Mouse (Mus musculus) heart, postnatal 25 days (tissue): ENCODE measurements around the gene Grsf1. TPM values are rescaled to one million over a fixed set of nuclear protein-coding genes. Genes with fewer than 3 reads are reported as not detected.

Experiments
- DNase-seq: peaks from one replicate; pipeline ENCODE4 v3.0.0; 2022; ENCODE audit warnings: low spot score
- intact Hi-C: fragments of 180-260 bp; cut with DNase I; formaldehyde crosslinking; loops from one replicate; pipeline ENCODE4 v1.15.1; 2025
- total RNA-seq, 2 experiments: library from RNA; stranded (reverse); gene quantifications; 2 replicates each; pipeline ENCODE4 v1.2.3; 2021

Grsf1 gene
- total RNA-seq, 2 experiments from 2014 or later: 206 to 221 TPM

DNA sequence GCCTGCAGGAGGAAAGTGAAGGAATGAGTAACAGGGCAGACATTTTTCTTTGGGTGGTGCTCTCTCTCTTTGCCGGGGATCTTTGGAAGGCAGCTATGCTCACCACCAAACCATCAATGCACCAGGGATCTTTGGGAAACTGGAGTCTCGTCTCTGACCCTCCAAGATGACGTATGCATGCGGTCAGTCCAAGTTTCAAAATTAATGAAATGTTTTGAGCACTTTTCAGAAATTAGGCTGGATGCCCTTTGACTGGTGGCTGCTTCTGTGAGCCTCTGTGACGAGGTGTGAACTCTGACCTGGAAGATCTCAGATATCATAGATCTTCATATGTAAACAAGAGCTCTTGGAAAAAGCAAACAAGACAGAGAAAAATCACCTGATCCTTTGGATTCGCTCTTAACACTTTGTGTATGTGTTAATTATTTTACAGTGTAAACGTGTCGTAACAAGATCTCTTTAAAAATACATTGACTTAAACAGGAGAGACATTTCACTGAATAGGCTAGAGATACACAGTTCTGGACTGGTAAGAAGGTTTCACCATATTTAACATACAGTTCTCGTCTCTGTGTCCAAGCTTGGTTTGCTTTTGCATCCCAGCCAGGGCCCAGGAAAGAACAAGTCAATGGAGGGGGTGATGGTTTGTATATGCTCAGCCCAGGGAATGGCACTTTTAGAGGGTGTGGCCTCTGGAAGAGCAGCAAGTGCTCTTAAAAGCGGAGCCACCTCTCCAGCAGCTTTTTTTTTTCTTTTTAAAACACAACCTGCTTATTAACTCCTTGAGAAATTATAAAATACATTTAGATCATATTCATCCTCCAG is 14.9 kb upstream of the Grsf1 start:
- DNase-seq: no peak
- intact Hi-C loops: no loop called here

DNA sequence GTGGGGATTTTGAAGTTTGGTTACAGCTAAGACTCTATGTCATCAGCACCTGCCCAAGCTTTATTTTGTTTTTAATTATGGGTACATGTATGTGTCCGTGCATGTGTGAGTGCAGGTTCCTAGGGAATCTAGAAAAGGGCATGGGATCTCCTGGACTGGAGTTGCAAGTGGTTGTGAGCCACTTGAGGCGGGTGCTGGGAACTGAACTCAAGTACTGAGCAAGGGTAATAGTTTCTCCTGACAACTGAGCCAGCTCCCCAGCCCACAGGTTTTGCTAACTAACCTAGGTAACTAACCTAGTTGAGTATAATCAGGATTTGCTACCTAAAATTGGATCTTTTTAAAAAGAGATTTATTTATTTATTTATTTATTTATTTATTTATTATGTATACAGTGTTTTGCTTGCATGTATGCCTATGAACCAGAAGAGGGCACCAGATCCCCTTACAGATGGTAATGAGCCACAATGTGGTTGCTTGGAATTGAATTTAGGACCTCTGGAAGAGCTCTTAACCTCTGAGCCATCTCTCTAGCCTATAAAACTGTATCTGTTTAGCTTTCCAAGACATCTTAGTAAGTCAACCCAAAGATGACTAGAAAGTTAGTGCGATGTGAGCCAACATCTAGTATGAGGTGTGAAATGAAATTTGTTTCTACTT is 13.4 kb upstream of the Grsf1 start:
- DNase-seq: no peak
- intact Hi-C loops: loop anchor here (2.0 kb wide), 1 partner anchor 695 kb away; no protein-coding TSS in a partner anchor

DNA sequence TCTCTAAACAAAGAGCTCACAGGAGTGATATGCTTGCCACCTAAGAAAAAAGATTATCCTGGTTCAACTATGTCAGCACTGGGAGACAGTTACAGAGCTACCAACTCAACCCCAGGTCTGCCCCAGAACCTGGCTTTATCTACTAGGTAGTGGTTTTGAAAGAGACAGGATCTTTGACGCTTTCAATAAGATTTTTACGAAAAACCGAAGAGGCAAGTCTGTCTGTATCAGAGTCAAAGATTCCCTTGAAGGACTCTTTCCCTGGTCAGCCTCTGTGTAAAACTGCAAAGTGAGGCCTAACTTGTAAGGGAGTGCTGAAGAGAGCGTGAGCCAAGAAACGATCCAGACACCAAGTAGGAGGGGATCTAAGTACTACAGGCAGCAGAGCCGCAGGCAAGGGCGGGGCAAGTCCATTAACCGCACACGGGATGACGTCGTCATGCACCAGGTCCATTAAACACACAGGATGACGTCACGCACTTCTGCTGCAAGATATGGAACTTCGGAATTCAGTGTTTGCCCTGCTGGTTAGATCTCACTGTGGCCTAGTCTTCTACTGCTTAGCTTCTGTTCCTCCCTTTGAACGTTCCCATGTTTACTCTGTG is 12.7 kb upstream of the Grsf1 start:
- intact Hi-C loops: loop anchor here (2.0 kb wide), 1 partner anchor 696 kb away; no protein-coding TSS in a partner anchor
- no peak for DNase-seq

DNA sequence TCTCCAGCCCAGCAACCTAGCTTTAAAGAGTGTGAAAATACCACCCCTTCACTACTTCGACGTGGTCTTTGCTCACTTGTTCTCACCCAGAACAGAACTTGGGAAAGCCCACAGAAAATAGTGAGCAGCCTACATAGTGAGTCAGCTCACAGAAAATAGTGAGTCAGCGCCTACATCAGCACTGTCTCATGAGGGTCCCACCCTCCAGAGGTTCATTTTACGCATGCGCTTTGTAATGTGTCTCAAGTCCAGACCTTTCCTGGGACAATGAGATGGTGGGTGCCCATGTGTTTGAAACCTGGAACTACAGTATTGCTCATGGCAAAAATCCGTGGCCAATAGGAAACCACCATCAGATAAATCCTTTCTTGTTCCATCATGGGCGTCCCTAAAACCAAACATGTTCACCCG is 12.0 kb upstream of the Grsf1 start:
- intact Hi-C loops: loop anchor here (2.0 kb wide), 1 partner anchor 697 kb away; no protein-coding TSS in a partner anchor
- no peak for DNase-seq

DNA sequence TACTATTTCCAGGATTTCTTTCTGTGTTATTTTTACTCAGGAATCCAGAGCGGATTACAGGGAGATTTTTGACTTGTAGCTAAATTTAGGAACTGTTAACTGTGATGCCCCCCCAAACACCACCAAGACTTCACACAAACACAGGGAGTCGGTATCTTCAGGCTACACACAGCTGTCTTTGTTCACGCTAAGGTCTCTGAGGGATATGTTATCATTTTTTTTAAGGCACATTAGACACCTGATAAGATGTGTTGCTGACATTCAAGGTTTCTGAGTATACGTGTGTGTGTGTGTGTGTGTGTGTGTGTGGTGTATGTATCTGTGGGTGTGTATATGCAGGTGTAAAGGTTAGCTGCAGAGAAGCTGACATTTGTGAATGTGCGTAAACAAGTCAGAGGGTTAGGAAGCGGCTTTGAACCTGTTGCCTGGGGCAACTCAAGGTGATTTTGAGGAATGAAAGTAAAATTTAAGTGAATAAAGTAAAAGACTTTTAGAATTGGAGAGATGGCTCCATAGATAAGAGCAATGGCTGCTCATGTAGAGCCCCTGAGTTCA is 9.9 kb upstream of the Grsf1 start:
- no peak for DNase-seq
- intact Hi-C loops: no loop called here

DNA sequence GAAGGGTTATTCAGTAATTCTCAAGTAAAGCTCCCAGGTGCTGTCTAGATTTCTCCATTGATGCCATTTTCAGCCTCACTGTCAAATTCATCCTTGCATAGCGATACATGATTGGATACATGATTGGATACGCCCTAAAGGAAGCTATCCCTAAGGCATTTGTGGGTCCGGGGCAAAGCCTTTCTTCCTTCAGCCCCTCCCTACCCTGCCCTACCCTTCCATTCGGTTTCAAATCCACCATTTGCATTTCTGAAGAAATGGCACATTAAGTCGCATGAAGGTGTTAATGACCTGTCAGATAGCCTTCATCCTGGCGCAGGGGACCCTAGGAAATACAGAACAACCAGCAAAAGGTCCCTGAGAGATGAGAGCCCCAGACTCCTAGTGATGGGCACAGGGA is 9.3 kb upstream of the Grsf1 start:
- intact Hi-C loops: no loop called here
- DNase-seq: no peak

DNA sequence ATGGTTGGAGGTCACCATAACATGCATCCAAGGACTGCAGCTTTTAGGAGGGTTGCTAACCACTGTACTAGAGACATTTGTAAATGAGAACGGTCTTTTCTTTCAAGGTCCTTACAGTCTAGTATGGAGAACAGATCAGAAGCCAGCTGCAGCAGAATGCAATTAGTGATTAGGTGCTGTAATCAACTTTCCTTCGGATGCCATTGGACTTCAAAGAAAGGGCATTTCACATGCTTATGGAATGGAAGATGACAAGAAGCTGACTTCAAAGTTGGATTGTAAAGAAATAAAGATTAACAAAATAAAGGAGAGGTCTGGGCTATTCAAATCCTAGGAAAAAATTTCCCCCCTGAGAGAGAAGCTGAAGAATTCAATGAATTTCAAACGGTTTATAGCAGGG is 8.3 kb upstream of the Grsf1 start:
- intact Hi-C loops: no loop called here
- no peak for DNase-seq

DNA sequence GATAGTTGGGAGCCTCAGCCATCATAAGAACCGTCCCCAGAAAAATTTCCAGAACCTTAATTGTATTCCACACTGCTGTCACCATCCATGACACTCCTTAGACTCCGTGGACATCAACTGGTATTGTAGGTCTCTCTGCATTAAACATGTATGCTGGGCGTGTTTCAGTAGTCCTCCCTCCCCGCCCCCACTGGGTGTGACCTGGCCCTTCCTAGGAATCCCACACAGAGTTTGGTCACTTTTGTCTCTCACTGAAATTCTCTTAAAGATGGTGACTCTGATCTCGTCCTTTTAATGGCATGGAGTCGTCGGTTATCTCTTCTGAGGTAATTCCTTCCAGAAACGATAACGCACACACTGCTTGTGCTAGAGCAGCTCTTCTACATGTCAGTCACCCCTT is 7.7 kb upstream of the Grsf1 start:
- intact Hi-C loops: no loop called here
- no peak for DNase-seq

DNA sequence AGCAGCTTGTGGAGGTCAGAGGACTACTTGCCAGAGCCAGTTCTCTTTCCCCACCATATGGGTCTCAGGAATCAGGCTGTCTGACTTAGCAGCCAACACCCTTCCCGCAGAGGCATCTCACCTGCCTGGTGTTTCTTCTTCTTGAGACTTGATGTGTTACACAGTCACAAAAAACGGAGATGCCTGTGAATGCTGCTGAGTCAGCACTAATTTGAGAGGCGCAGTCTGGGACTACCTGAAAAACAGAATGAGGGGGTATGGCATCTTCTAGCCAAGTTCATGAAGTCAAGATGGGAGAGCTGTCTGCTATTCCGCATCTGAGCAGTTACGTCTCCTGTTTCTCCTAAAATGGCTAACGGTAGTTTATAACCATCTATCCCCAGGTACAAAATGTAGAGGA is 4.6 kb upstream of the Grsf1 start:
- intact Hi-C loops: no loop called here
- no peak for DNase-seq

DNA sequence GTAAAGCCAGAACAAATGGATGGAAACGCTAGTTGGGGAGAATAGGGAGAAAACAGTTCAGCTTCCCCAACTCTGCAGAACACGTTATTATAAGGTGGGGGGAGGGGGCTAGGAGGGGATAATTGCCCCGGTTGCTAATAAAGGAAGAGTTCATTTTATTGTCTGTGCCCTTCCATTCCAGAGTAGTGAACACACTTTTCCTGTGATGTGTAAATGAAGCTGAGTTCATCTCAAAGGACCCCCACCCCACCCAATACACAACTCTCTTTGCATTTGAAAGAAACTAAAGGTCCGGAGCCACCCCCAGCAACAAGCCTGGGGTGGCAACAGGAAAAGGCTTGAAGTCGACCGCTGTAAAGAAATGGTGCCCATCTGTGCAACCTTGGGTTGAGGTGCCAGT is 3.4 kb upstream of the Grsf1 start:
- DNase-seq: no peak
- intact Hi-C loops: loop anchor here (2.0 to 5.0 kb wide), 3 partner anchors 41 to 122 kb away; partner anchors contain the start of genes Dck and Mob1b

DNA sequence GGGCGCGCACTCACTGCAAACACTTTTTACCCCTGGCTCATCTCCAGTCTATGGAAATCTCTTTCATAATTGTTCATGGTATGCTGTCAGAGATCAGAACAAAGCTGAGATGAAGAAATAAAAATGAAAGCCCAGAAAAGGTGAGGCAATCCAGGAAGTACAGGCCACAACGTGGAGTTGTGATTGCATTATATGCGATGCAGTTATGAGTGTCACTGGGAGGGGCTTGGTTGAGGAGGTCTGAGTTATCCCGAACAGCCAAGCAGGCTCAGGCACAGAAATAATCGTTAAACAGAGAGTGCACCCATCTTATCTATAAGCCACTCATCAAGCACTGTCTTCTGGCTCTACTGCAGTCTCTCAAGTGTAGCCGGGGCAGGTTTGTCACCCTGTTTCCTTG is 3.0 kb upstream of the Grsf1 start:
- intact Hi-C loops: loop anchor here (2.0 to 5.0 kb wide), 3 partner anchors 42 to 122 kb away; partner anchors contain the start of genes Dck and Mob1b
- no peak for DNase-seq

DNA sequence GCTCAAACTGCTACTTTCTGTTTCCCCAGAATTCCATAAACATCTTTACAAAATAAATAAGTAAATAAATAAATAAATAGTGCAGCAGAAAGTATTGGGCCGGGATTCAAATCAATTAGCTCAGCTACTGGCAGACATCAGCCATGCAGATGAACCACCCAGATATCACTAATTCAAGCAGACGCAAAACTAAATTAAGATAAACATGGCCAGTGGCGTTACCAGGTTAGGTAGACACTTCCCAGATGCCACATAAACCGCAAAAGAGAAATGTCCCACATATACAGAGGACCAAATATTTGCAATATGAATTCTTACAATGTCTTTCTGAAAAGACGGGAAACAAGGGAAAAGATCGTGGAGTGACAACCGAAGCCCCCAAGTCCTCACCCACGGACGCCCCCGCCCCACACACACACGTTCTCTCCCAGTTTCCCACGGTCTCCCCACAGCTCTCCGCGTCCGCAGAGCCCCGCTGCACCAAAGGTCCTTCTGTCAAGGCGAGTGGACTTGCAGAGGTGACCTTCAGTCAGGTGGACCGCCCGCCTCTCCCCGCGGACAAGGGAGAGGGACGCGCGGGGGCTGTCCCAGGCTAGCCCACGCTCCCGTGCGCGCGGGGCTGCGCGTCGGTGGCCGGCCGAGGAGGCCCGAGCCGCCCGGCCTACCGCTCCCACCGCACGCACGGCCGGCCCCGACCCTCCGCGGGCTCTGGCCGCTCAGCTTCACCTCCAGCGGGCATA is 1.1 kb downstream of the Grsf1 start:
- intact Hi-C loops: loop anchor here (5.0 kb wide), 2 partner anchors 87 to 118 kb away; partner anchors contain the start of gene Dck
- peak; percentile 8 for DNase-seq

DNA sequence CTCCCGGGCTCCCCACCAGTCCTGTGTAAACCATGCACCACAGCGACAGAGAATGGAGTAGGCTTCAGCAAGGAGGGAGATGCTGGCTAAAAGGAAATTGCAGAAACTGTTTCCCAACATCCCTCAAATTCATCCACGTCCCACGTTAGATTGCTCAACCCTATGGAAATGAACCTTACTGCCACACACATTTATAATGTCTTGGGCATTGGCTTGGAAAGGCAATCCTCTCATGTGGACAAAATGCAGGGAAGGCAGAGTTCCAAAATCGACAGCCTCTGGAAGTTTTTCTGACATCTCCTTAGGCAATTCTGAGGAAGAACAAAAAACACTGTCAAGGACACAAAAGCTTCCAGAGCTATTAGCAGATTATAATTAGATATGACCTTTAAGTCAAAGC is 12.1 kb downstream of the Grsf1 start:
- no peak for DNase-seq

DNA sequence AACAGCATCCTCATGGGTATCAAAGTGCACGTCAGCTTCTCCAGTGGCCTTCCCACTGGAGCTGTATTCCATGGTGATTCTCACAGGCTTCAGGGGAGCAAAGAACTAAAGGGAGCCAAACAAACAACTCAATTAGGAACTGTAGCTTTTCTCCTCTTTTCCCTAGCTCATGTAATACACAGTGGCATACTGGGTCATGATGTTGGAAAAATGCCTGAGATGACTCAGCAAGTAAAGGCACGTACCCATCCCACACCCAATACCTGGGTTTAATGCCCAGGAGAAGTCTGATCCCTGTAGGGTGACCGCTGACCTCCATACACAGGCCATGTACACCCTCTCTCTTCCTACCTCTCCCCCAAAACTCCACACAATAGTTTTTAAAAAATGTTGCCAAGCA is 12.8 kb downstream of the Grsf1 start:
- intact Hi-C loops: no loop called here
- DNase-seq: no peak

More for the DNA sequence above, 12.1 kb downstream of the Grsf1 start:
- intact Hi-C loops: no loop called here

DNA sequence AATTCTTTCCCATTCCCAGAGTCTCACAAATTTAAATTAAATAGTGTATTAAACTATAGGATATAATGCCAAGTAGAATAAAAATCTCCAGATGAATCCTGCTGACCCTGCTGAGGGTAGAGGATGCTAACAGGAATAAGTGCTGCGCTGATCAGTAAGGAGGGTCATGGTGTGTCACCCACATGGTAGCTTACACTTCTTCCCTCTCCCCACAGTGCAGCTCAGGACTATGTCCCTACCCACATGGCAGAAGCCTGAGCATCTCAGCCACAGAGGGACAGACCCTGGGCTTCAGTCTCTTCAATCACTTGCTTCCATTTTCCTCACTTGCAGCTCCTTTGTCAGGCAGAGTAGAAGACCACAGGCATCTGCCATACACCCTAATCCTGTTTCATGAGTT is 18.1 kb downstream of the Grsf1 start:
- no peak for DNase-seq
- intact Hi-C loops: no loop called here

DNA sequence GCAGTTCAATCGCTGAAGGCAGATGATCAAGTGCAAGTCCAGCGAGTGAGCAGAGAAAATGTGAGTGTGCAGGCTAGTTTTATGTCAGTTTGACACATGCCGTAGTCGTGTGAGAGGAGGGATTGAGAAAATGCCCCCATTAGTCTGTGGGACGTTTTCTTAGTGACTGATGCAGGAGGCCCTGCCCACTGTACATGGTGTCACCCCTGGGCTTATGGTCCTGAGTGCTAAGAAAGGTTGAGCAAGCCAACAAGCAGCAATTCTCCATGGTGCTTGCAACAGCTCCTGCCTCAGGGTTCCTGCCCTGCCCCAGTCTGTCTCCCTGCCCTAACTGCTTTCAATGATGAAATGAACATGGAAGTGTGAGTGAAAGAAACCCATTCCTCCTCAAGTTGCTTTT is 23.4 kb downstream of the Grsf1 start:
- intact Hi-C loops: no loop called here

DNA sequence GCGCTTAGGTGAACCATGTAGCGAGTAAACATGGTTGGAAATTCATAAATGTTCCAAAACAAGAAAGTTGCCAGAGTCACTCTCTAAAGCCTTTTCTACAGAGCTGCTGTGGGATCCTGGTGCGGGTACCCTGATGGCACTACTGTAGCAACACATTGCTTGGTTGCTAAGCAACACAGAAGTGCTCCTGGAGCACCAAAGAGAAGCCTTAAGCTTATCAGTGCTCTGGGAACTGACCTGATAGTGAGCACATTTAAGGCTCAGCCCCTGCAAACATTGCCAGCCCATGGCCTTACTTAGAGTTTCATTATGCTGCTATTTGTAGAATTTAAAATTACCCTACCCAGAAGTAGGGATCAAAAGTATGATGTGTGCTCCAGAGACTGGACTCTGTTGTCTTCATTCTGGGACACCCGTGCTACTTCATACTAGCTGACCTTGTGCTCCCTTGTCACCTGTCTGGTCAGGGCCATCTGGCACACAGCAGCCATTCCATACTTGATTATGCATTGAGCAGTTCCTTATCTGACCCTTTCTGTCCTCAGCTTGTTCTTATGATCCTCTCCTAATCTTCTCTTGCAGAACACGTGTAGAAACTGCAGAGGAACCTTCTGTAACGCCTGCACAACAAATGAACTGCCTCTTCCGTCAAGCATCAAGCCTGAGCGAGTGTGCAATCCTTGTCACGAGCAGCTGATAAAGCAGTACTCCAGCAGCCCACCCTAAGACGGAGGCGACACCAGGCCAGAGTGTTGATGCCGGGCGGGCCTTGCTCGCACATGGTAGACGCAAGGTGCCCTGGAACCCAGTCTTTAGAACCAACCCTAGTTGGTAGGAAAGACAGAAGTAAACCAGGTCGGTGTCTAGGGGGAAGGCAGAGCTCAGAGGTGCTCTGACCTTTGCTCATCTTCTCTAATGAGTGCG is 26.5 kb downstream of the Grsf1 start:
- intact Hi-C loops: no loop called here
- DNase-seq: no peak

More for the DNA sequence above, 23.4 kb downstream of the Grsf1 start:
- DNase-seq: no peak

DNA sequence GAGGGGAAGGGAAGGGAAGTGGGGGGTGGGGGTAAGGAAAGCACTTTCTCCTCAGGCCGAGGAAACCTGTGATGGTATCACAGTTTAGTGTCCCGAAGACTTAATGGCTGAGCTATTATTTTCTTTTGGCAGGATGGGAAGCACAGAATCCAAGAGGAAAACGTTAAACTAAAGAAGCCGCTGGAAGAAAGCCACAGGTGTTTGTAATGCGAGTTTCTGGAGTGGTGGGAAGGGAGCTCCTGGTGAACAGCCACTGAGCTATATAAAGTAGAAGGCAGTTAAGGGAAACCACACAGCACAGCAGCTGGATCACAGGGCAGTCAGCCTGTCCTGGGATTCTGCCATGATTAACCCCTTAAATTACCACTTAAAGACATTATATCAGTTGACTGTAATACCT is 30.6 kb downstream of the Grsf1 start:
- intact Hi-C loops: no loop called here
- no peak for DNase-seq

DNA sequence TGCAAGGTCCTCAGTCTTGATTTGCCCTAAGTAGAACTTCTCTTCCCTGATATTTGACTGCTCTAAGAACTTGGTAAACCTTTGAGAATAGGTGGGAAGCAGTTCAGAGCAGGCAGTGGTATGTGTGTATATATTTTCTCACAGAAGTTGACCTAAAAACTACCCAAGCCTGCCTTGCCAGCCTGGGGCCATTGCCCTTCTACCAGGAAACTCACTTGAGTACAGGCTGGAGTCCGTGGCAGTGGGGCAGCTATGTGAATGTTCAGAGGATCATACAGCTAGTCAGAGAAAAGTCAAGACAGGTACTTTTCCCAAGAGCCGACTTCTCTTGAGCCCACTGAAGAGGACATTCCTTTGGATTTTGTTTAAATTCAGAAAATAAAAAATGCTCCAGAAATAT is 31.1 kb downstream of the Grsf1 start:
- no peak for DNase-seq
- intact Hi-C loops: no loop called here
